Mouse (Mus musculus) liver, adult 2 months (tissue): ENCODE results near the gene Snai3.

Experiments used
- CTCF ChIP-seq: fragments of 200-500 bp; IDR thresholded peaks from 2 replicates; pipeline ENCODE4 v1.5.1; 2011; ENCODE audit warnings: low read depth, low read length, control low read depth
- POLR2A ChIP-seq: fragments of 200-500 bp; IDR thresholded peaks from 2 replicates; pipeline ENCODE4 v1.6.1; 2011; ENCODE audit warnings: low read length, control low read depth; ENCODE audit not compliant: insufficient read depth; ENCODE audit errors: extremely low read depth

DNA sequence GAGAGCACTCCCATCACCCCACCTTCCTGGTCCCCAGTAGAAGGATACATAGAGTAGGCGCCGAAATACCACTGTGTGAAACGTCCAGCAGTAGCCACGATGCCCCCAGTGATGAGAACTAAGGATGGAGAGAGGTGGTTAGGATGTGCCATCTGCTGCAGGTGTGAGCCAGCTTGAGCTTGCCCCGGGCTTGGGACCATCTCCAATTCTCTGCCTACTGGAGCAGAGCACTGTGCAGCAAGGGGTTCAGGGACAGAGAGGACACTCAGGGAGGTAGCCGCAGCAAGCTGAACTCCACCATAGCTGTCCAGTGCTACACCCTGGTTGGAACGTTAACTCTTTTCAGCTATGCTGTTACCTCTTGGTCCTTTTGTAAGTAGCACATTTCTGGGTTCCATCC lies 32.9 kb downstream of the Snai3 start:
- TF ChIP-seq CTCF (no peak), POLR2A (no peak)
